Mouse (Mus musculus): ENCODE measurements around the gene Tspan2.

DNA sequence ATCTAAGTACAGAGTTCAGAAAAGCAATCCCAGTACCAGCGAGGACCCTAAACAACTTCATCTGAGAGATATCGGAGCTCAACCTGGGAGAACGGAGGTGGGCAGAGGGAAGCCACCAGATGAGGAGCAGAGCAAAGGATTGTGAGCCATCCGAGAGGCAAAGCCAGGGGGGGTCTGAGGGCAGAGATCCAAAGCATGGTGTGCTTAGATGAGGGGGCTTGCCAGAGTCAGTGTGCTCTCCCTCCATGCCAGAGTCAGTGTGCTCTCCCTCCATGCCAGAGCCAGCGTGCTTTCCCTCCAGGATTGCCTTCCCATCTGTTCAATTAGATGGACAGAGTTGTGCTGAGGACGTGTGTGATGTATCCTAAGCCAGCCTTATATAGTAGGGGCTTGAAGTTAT, 2.8 kb downstream of the Tspan2 start:
- no peak for TF ChIP-seq CTCF (IDR thresholded peaks at IDR 0.05; ENCODE audit: low read depth, low read length)
- TF ChIP-seq GATA2 (IDR thresholded peaks at IDR 0.05; ENCODE audit: borderline replicate concordance, low read depth, low read length), result no peak
- no peak for TF ChIP-seq POLR2AphosphoS5 (IDR thresholded peaks at IDR 0.05; ENCODE audit: insufficient replicate concordance, low read depth, low read length)
